Mouse (Mus musculus): ENCODE results near the gene Miox. TPM values are rescaled to one million over a fixed set of nuclear protein-coding genes. Genes with fewer than 3 reads are reported as not detected.

Gene Miox
- polyA plus RNA-seq, 1 experiment from 2014 or later = 7.1 TPM

GRCm38 (mm10) chr15:89322670-89323522 lies 11.3 kb upstream of the Miox start, which contains the start of gene Adm2:
TSS of gene Adm2 (plus strand) at chr15:89322720.
- WGBS = 4% methylated on average over 26 of the region's 26 CpGs
- no peak within 1 kb of the TSS for H3K27ac ChIP-seq
- ATAC-seq (replicated peaks; ENCODE audit: low FRiP score) = peak; percentile 53
- H3K9me3 ChIP-seq (replicated peaks) = no peaks in the 10 kb centered on the region
- peaks cover 8% of the 10 kb centered on the region for H3K4me1 ChIP-seq
- H3K4me3 ChIP-seq (replicated peaks) = peak within 1 kb of the TSS; percentile 32
- H3K9ac ChIP-seq = 0 out of 2 replicates have a peak within 1 kb of the TSS, but pooled peaks have one; percentile 4
- H3K27me3 ChIP-seq = peaks cover 17% of the 10 kb centered on the region; the same call in 1 of the 2 replicates
- peak within 1 kb of the TSS; percentile 59 for H3K4me2 ChIP-seq
- no peaks in the 10 kb centered on the region for H3K36me3 ChIP-seq

- no peak for ATAC-seq (replicated peaks; ENCODE audit: low FRiP score)
- H3K9me3 ChIP-seq (replicated peaks) = no peaks in the 10 kb centered on the region
- H3K27ac ChIP-seq = no peak overlapping the region
- 78% methylated on average over 4 of the region's 4 CpGs for WGBS
- H3K4me2 ChIP-seq = no peak overlapping the region
- no peak overlapping the region for H3K9ac ChIP-seq
- H3K27me3 ChIP-seq = peaks cover 17% of the 10 kb centered on the region; the same call in 1 of the 2 replicates
- H3K4me3 ChIP-seq (replicated peaks) = no peak overlapping the region
- no peaks in the 10 kb centered on the region for H3K36me3 ChIP-seq
- H3K4me1 ChIP-seq = peaks cover 8% of the 10 kb centered on the region
Measured at GRCm38 (mm10) chr15:89323656-89324055, 10.5 kb upstream of the Miox start.

- Histone ChIP-seq H3K27me3 (peaks cover 14% of the 10 kb centered on the region; the same call in 1 of the 2 replicates), H3K27ac (no peak overlapping the region), H3K4me2 (no peak overlapping the region), H3K36me3 (no peaks in the 10 kb centered on the region), H3K9me3 (replicated peaks) (no peaks in the 10 kb centered on the region), H3K9ac (no peak overlapping the region), H3K4me3 (replicated peaks) (no peak overlapping the region), H3K4me1 (peaks cover 8% of the 10 kb centered on the region)
- WGBS = 46% methylated on average over 5 of the region's 5 CpGs
- no peak for ATAC-seq (replicated peaks; ENCODE audit: low FRiP score)
Measured at GRCm38 (mm10) chr15:89326441-89326840, 7.8 kb upstream of the Miox start.

- WGBS = 79% methylated on average over 17 of the region's 17 CpGs
- ATAC-seq (replicated peaks; ENCODE audit: low FRiP score) = no peak
- Histone ChIP-seq H3K4me1 (no peaks in the 10 kb centered on the region), H3K4me2 (no peak overlapping the region), H3K4me3 (replicated peaks) (no peak overlapping the region), H3K27me3 (no peaks in the 10 kb centered on the region), H3K9me3 (replicated peaks) (no peaks in the 10 kb centered on the region), H3K27ac (no peak overlapping the region), H3K36me3 (no peaks in the 10 kb centered on the region), H3K9ac (no peak overlapping the region)
Measured at GRCm38 (mm10) chr15:89334774-89335537, 758 bp downstream of the Miox start.

DNA sequence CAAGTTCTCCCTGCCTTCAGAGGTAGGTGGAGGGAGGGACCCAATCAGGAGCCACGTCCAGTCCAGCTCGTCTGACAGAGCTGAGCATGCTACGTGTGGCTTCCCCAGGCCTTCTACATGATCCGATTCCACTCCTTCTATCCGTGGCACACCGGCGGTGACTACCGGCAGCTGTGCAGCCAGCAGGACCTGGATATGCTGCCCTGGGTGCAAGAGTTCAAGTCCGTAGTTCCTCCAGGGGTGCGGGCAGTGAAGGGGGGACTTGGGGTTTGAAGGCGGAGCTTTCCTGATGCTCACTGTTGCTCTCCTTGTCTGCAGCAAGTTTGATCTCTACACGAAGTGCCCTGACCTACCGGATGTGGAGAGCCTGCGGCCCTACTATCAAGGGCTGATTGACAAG lies 2.2 kb downstream of the Miox start:
- Histone ChIP-seq H3K4me3 (replicated peaks) (no peak overlapping the region), H3K4me2 (no peak overlapping the region), H3K27me3 (no peaks in the 10 kb centered on the region), H3K9me3 (replicated peaks) (no peaks in the 10 kb centered on the region), H3K4me1 (no peaks in the 10 kb centered on the region), H3K36me3 (no peaks in the 10 kb centered on the region), H3K27ac (no peak overlapping the region), H3K9ac (no peak overlapping the region)
- ATAC-seq (replicated peaks; ENCODE audit: low FRiP score) = no peak
- 85% methylated on average over 14 of the region's 14 CpGs for WGBS

DNA sequence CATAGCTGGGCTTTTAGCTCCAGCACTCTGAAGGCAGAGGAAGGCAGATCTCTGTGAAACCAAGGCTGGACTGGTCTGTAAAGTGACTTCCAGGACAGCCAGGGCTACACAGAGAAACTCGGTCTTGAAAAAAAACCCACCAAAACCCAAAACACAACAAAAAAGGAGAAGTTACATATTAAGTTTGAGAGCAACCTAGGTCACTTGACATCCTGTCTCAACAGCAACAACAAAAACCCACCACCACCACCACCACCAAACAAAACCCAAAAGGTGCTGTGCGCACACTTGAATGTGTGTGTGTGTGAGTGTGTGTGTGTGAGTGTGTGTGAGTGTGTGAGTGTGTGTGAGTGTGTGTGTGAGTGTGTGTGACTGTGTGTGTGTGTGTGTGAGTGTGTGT lies 5.5 kb downstream of the Miox start:
- no peak overlapping the region for H3K9ac ChIP-seq
- H3K27ac ChIP-seq = no peak overlapping the region
- H3K27me3 ChIP-seq = no peaks in the 10 kb centered on the region
- H3K4me2 ChIP-seq = no peak overlapping the region
- H3K4me1 ChIP-seq = no peaks in the 10 kb centered on the region
- ATAC-seq (replicated peaks; ENCODE audit: low FRiP score) = no peak
- no peaks in the 10 kb centered on the region for H3K9me3 ChIP-seq (replicated peaks)
- no peak overlapping the region for H3K4me3 ChIP-seq (replicated peaks)
- H3K36me3 ChIP-seq = no peaks in the 10 kb centered on the region
- 86% methylated on average over 2 of the region's 2 CpGs for WGBS

- Histone ChIP-seq H3K4me2 (no peak overlapping the region), H3K9ac (no peak overlapping the region), H3K4me1 (no peaks in the 10 kb centered on the region), H3K27ac (no peak overlapping the region), H3K4me3 (replicated peaks) (no peak overlapping the region), H3K27me3 (no peaks in the 10 kb centered on the region), H3K36me3 (no peaks in the 10 kb centered on the region), H3K9me3 (replicated peaks) (no peaks in the 10 kb centered on the region)
- ATAC-seq (replicated peaks; ENCODE audit: low FRiP score) = no peak
- WGBS = 79% methylated on average over 3 of the region's 3 CpGs
Measured at GRCm38 (mm10) chr15:89340136-89340535, 5.9 kb downstream of the Miox start.

DNA sequence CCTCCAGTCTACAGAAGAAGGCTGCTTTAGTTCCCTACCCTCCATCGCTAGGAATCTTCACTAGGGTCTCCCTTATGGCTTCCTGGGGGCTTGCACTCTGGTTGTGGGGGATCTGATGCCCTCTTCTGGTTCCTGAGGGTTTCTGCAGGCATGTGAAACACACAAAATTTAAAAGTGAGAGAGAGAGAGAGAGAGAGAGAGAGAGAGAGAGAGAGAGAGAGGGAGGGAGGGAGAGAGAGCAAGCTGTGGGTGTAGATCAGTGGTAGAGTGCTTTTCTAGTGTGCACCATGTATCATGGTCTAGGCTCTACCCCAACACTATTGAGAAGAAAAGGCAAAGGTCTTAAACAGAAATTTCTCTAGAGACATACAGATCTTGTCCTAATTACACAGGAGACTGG lies 7.5 kb downstream of the Miox start:
- Histone ChIP-seq H3K4me1 (no peaks in the 10 kb centered on the region), H3K4me2 (no peak overlapping the region), H3K27me3 (no peaks in the 10 kb centered on the region), H3K9me3 (replicated peaks) (no peaks in the 10 kb centered on the region), H3K27ac (no peak overlapping the region), H3K9ac (no peak overlapping the region), H3K4me3 (replicated peaks) (no peak overlapping the region), H3K36me3 (no peaks in the 10 kb centered on the region)
- no peak for ATAC-seq (replicated peaks; ENCODE audit: low FRiP score)
- 54% methylated on average over 1 of the region's 1 CpGs for WGBS

- Histone ChIP-seq H3K36me3 (no peaks in the 10 kb centered on the region), H3K4me3 (replicated peaks) (no peak overlapping the region), H3K4me2 (no peak overlapping the region), H3K9ac (no peak overlapping the region), H3K4me1 (no peaks in the 10 kb centered on the region), H3K27ac (no peak overlapping the region), H3K27me3 (no peaks in the 10 kb centered on the region), H3K9me3 (replicated peaks) (no peaks in the 10 kb centered on the region)
- no peak for ATAC-seq (replicated peaks; ENCODE audit: low FRiP score)
- WGBS = 83% methylated on average over 3 of the region's 3 CpGs
Measured at GRCm38 (mm10) chr15:89343325-89343724, 9.1 kb downstream of the Miox start.

DNA sequence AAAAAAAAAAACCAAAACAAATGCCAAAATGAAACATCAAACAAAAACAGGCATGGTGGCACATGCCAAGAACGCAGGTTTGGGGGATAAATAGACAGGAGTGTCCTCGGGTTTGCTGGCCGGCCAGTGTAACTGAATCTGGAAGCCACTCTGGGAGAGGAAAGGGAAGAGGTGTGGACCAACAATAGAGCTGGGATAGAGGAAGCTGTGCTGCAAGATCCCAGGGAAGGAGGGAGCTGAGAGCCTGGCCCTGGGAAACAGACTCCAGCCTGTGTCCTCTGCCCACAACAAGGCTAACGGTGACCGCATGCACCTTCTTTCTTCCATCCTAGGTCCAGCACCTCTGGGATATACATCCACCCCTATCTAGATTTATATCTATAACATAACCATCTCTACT lies 16.2 kb downstream of the Miox start:
- no peak for ATAC-seq (replicated peaks; ENCODE audit: low FRiP score)
- Histone ChIP-seq H3K9me3 (replicated peaks) (no peaks in the 10 kb centered on the region), H3K4me2 (no peak overlapping the region), H3K36me3 (peaks cover 44% of the 10 kb centered on the region), H3K4me3 (replicated peaks) (no peak overlapping the region), H3K27ac (no peak overlapping the region), H3K27me3 (no peaks in the 10 kb centered on the region), H3K4me1 (peaks cover 14% of the 10 kb centered on the region), H3K9ac (no peak overlapping the region)
- WGBS = 76% methylated on average over 5 of the region's 5 CpGs

DNA sequence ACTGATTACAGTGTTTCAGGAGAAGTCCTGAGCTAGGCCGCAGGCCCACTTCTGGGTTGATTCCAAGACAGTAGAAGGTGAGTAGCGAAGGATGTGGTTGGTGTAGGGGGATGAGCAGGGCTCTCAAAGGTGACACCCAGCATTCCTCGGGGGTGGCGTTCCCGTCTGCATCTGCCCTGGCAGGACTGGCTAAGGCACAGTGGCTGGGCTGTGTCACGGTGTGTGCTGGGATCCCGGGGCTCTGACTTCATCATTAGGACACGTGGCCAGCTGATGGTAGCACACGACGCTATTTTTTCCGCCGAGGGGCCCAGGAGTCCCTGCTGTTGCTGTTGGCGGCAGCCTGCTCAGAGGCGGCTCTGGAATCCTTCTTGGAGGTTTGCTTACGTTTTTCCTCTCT lies 17.1 kb downstream of the Miox start:
- Histone ChIP-seq H3K27me3 (no peaks in the 10 kb centered on the region), H3K4me3 (replicated peaks) (no peak overlapping the region), H3K4me1 (peaks cover 14% of the 10 kb centered on the region), H3K9me3 (replicated peaks) (no peaks in the 10 kb centered on the region), H3K4me2 (no peak overlapping the region), H3K9ac (no peak overlapping the region), H3K27ac (no peak overlapping the region), H3K36me3 (peaks cover 44% of the 10 kb centered on the region)
- WGBS = 93% methylated on average over 15 of the region's 15 CpGs
- ATAC-seq (replicated peaks; ENCODE audit: low FRiP score) = no peak

GRCm38 (mm10) chr15:89352054-89352453 lies 17.9 kb downstream of the Miox start:
- no peak overlapping the region for H3K27ac ChIP-seq
- WGBS = 95% methylated on average over 14 of the region's 14 CpGs
- H3K27me3 ChIP-seq = no peaks in the 10 kb centered on the region
- H3K9me3 ChIP-seq (replicated peaks) = no peaks in the 10 kb centered on the region
- no peak for ATAC-seq (replicated peaks; ENCODE audit: low FRiP score)
- H3K4me2 ChIP-seq = no peak overlapping the region
- peaks cover 44% of the 10 kb centered on the region for H3K36me3 ChIP-seq
- H3K9ac ChIP-seq = no peak overlapping the region
- H3K4me1 ChIP-seq = peaks cover 17% of the 10 kb centered on the region
- H3K4me3 ChIP-seq (replicated peaks) = no peak overlapping the region

All from kidney, embryonic 15.5 days (tissue).